Mouse (Mus musculus): ENCODE measurements at regions not wholly inside any gene's neighbourhood (a gene's known extent, or its start where the extent isn't known, plus 50 kb on each side); places are given as distances from the start of the nearest gene placed in this dataset.

DNA sequence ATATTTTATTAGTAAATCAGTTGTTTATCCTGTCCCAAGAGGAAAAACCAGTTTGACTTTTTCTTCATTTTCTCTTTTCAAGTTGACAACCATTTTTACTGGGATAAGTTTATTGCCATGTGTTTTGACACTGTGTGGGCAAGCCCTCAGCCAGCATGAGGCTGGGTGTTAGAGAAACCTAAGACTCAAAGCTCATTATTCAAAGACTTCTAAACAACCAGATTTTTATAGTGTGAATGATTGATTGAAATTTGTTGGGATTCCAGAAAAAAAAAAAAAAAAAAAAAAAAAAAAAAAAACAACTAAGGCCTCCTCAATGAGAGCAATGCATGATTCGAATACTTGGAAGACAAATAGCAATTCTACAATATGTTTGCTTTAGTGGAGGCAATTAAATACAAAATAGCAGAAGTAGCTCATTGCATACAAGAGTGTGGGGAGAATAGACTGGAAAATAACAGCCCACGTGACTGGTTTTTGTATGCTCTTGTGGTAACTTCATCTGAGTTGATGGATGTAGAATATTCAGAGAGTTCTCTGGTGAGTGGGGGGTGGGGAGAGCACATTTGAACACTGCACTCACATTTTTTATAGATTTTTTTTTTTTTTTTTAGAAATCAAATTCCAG is 70.9 kb upstream of the Btg1 start:
- Histone ChIP-seq H3K36me3 (no peaks in the 10 kb centered on the region), H3K4me1 (replicated peaks) (no peaks in the 10 kb centered on the region), H3K9me3 (no peaks in the 10 kb centered on the region), H3K4me3 (no peak overlapping the region), H3K27ac (no peak overlapping the region), H3K27me3 (no peaks in the 10 kb centered on the region), H3K4me2 (no peak overlapping the region), H3K9ac (no peak overlapping the region)
- 61% methylated on average over 2 of the region's 2 CpGs for WGBS
- no peak for ATAC-seq (ENCODE audit: low FRiP score)

DNA sequence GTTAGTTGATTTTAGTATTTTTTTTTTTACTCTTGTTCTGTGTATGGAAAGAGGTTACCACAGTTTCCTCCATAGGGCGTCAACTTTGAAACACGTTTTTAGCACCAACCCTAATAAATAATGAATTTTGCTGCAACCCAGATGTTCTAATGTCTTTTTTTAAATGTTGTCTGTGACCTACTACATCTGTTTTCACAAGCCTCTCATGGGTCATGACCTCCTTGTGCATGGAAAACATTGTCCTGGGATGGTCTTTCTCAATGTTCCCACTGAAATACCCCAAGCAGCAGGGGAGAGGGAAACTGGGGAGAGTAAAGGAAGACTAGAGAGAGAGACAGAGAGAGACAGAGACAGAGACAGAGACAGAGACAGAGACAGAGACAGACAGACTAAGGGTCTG is 67.2 kb upstream of the Btg1 start:
- Histone ChIP-seq H3K27me3 (no peaks in the 10 kb centered on the region), H3K27ac (no peak overlapping the region), H3K9me3 (no peaks in the 10 kb centered on the region), H3K9ac (no peak overlapping the region), H3K4me2 (no peak overlapping the region), H3K4me1 (replicated peaks) (no peaks in the 10 kb centered on the region), H3K36me3 (no peaks in the 10 kb centered on the region), H3K4me3 (no peak overlapping the region)
- ATAC-seq (ENCODE audit: low FRiP score), result no peak
- WGBS, result 59% methylated on average over 2 of the region's 2 CpGs

GRCm38 (mm10) chr10:96550266-96550665 is 66.5 kb upstream of the Btg1 start:
- no peak for ATAC-seq (ENCODE audit: low FRiP score)
- H3K27ac ChIP-seq, result no peak overlapping the region
- no peaks in the 10 kb centered on the region for H3K36me3 ChIP-seq
- no peaks in the 10 kb centered on the region for H3K27me3 ChIP-seq
- 84% methylated on average over 4 of the region's 4 CpGs for WGBS
- H3K9me3 ChIP-seq, result no peaks in the 10 kb centered on the region
- no peaks in the 10 kb centered on the region for H3K4me1 ChIP-seq (replicated peaks)
- no peak overlapping the region for H3K4me3 ChIP-seq
- no peak overlapping the region for H3K4me2 ChIP-seq
- H3K9ac ChIP-seq, result no peak overlapping the region

- Histone ChIP-seq H3K9me3 (peaks cover 3% of the 10 kb centered on the region; the same call in 1 of the 2 replicates), H3K27me3 (no peaks in the 10 kb centered on the region)
- 25% methylated on average over 2 of the region's 2 CpGs for WGBS
These were observed 59.5 kb upstream of the Btg1 start for GRCm38 (mm10) chr10:96557336-96557735.

DNA sequence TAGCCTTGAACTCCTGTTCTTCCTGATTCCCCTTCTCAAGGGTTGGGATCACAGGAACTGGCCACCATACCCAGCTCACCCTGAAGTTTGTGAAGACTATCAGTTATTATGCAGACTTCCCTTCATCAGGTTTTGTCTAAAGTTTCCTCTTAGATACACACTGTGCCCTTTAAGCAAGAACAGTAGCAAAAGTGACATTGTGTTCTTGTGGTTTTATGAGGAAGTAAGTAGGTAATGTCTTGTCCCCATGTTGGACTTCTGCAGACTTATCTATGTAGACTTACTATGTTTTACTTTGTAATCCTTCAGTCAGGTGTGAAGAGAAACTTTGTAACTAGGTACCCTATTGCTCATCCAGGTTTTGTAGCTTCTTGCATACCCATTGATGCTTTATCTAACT is 51.5 kb upstream of the Btg1 start:
- no peak for ATAC-seq (ENCODE audit: low FRiP score)
- Histone ChIP-seq H3K9me3 (peaks cover 3% of the 10 kb centered on the region; the same call in 1 of the 2 replicates), H3K36me3 (no peaks in the 10 kb centered on the region), H3K4me3 (no peak overlapping the region), H3K4me2 (no peak overlapping the region), H3K4me1 (replicated peaks) (no peaks in the 10 kb centered on the region), H3K9ac (no peak overlapping the region), H3K27me3 (no peaks in the 10 kb centered on the region), H3K27ac (no peak overlapping the region)

More at GRCm38 (mm10) chr10:96557336-96557735, 59.5 kb upstream of the Btg1 start:
- Histone ChIP-seq H3K4me2 (no peak overlapping the region), H3K4me3 (no peak overlapping the region), H3K27ac (no peak overlapping the region), H3K4me1 (replicated peaks) (no peaks in the 10 kb centered on the region), H3K9ac (no peak overlapping the region), H3K36me3 (no peaks in the 10 kb centered on the region)
- no peak for ATAC-seq (ENCODE audit: low FRiP score)
